Mouse (Mus musculus): ENCODE measurements at regions not wholly inside any gene's neighbourhood (a gene's known extent, or its start where the extent isn't known, plus 50 kb on each side); places are given as distances from the start of the nearest gene placed in this dataset.

DNA sequence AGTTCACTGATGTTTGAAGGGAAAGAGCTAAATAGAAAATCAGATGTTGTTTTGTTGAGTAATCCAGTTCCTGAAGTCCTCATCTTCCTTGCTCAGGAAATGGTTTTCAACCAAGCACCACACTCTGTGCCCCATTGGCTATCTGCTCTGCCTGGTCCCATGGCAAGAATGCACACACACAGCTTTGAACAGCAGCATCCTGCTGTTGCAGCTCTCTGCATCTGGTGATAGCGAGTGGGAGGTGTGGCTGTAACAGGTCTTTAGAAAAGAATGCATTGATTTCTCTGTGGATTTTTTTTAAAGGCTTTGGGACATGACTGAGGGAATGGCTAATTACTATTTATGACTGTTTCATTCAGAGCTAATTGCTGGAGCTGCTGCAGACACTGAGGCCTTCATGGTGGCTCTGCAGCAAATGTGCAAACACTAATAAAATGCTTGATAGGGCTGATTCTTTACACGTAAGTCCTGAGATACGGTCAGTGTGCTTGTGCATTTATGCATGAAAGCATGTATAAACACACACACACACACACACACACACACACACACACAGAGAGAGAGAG lies 459.1 kb upstream of the Nrsn1 start:
- Histone ChIP-seq H3K36me3 (ENCODE audit: control insufficient read depth, insufficient read depth, low read length) (no peaks in the 10 kb centered on the region), H3K4me2 (replicated peaks; ENCODE audit: low read depth, low read length) (no peak overlapping the region), H3K4me3 (ENCODE audit: low read depth, low read length) (no peak overlapping the region), H3K4me1 (ENCODE audit: control insufficient read depth, insufficient read depth, low read length) (0 out of 2 replicates have a peak, but pooled peaks cover 3% of the 10 kb centered on the region), H3K9me3 (ENCODE audit: control insufficient read depth, low read depth, low read length) (no peaks in the 10 kb centered on the region), H3K27ac (ENCODE audit: low read length) (no peak overlapping the region), H3K9ac (replicated peaks; ENCODE audit: low read depth, low read length) (no peak overlapping the region), H3K27me3 (ENCODE audit: control insufficient read depth, insufficient read depth, low read length) (no peaks in the 10 kb centered on the region)
- no peak for ATAC-seq (ENCODE audit: insufficient number of reproducible peaks, insufficient read depth, low FRiP score, low read depth)
- WGBS: 71% methylated on average over 3 of the region's 3 CpGs

DNA sequence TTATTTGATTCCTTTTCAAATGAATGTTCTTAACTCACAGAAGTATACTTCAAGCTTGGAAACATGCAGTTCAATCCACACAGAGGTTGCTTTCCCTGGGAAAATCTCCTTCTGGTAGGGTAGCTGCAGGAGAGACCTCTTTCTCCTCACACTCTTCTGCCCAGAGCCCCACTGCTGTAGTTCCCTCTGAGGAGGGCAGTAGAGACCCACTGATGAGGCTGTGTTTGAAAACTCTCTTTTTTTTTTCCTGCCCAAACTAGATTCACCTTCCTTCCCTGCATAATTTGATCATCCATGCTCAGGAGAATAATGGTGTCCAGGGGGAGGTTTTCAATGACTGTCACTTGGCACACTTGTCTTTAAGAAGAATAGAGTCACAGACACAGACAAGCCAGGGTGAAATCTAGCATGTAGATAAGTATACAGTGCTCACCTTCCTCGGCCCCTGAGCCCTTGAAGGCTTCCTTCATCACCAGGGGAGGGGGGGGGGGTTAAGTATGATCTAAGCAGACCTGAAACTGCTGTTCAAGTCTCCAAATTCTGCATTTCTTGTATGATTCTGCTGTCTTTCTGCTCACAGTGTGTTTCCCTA lies 457.3 kb upstream of the Nrsn1 start:
- no peak overlapping the region for H3K9ac ChIP-seq (replicated peaks; ENCODE audit: low read depth, low read length)
- H3K36me3 ChIP-seq (ENCODE audit: control insufficient read depth, insufficient read depth, low read length): no peaks in the 10 kb centered on the region
- WGBS: 15% methylated on average over 1 of the region's 1 CpGs
- H3K4me3 ChIP-seq (ENCODE audit: low read depth, low read length): no peak overlapping the region
- H3K9me3 ChIP-seq (ENCODE audit: control insufficient read depth, low read depth, low read length): no peaks in the 10 kb centered on the region
- no peaks in the 10 kb centered on the region for H3K27me3 ChIP-seq (ENCODE audit: control insufficient read depth, insufficient read depth, low read length)
- H3K27ac ChIP-seq (ENCODE audit: low read length): no peak overlapping the region
- ATAC-seq (ENCODE audit: insufficient number of reproducible peaks, insufficient read depth, low FRiP score, low read depth): no peak
- H3K4me2 ChIP-seq (replicated peaks; ENCODE audit: low read depth, low read length): no peak overlapping the region
- 0 out of 2 replicates have a peak, but pooled peaks cover 3% of the 10 kb centered on the region for H3K4me1 ChIP-seq (ENCODE audit: control insufficient read depth, insufficient read depth, low read length)

DNA sequence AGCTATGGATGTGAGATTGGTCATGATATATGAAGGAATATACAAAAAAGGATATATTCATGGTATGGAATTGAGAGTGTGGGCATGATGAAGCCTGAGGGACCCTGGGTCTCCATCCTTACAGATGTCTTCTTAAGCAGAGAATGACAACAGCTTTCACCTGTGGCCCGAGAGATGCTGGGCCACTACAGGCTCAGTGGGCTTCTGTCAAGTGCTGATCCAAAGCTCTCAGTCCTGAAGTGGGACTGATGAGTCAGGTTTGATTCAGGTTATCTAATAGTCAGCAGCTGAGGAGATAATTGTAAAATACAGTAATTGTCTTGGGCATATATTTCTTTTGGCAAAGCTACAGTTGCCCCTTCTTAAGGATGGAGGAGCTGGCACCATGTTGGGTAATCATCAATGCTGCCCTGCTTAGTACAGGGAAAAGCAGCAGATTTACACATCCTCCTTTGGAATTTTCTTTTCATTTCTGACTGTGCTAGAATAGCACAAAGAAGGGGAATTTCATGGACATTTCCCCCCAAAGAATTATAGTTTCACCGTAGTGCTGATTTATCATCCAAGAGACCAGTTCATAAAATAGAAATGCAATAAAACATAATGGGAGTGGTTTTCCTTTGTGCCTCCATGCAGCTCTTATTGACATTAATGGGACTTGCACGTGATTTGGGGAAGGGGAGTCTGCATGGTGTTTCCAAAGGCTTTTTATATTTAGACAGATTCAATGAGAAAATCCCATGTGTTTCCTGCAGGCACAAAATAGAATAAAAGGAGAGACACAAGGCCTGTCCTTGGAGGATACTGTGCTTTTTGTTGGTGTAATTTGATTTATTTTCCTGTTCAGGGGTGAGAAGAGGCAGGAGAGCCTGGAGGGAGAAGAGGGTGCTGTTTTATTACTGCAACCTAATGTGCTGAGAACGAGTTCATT lies 452.6 kb upstream of the Nrsn1 start:
- H3K9me3 ChIP-seq (ENCODE audit: control insufficient read depth, low read depth, low read length): no peaks in the 10 kb centered on the region
- 62% methylated on average over 4 of the region's 4 CpGs for WGBS
- no peak for ATAC-seq (ENCODE audit: insufficient number of reproducible peaks, insufficient read depth, low FRiP score, low read depth)
- H3K4me1 ChIP-seq (ENCODE audit: control insufficient read depth, insufficient read depth, low read length): no peaks in the 10 kb centered on the region
- no peak overlapping the region for H3K4me2 ChIP-seq (replicated peaks; ENCODE audit: low read depth, low read length)
- H3K27ac ChIP-seq (ENCODE audit: low read length): no peak overlapping the region
- H3K9ac ChIP-seq (replicated peaks; ENCODE audit: low read depth, low read length): no peak overlapping the region
- H3K27me3 ChIP-seq (ENCODE audit: control insufficient read depth, insufficient read depth, low read length): no peaks in the 10 kb centered on the region
- H3K4me3 ChIP-seq (ENCODE audit: low read depth, low read length): no peak overlapping the region
- no peaks in the 10 kb centered on the region for H3K36me3 ChIP-seq (ENCODE audit: control insufficient read depth, insufficient read depth, low read length)

DNA sequence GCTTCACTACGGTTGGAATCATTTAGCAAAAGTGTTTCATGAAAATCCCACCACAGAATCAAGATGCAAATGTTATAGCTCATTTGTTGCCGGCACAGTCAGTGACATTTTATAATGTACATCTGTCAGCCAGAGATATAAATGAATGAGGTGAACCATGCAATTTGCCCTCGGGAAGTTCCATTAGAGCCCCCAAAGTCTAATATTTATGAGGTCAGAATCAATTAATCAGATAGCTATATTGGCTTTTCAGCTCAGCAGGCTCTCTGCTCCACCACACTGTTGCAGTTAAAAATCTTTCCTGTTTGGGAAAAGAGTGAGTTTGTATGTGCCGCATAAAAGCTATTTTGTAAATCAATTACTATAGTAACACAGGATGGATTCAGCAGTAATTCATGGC lies 430.7 kb upstream of the Nrsn1 start:
- 32% methylated on average over 4 of the region's 4 CpGs for WGBS
- Histone ChIP-seq H3K27ac (ENCODE audit: low read length) (no peak overlapping the region), H3K9me3 (ENCODE audit: control insufficient read depth, low read depth, low read length) (no peaks in the 10 kb centered on the region), H3K4me2 (replicated peaks; ENCODE audit: low read depth, low read length) (no peak overlapping the region), H3K4me3 (ENCODE audit: low read depth, low read length) (no peak overlapping the region), H3K36me3 (ENCODE audit: control insufficient read depth, insufficient read depth, low read length) (no peaks in the 10 kb centered on the region), H3K4me1 (ENCODE audit: control insufficient read depth, insufficient read depth, low read length) (peaks cover 5% of the 10 kb centered on the region; the same call in 1 of the 2 replicates), H3K9ac (replicated peaks; ENCODE audit: low read depth, low read length) (no peak overlapping the region), H3K27me3 (ENCODE audit: control insufficient read depth, insufficient read depth, low read length) (no peaks in the 10 kb centered on the region)
- ATAC-seq (ENCODE audit: insufficient number of reproducible peaks, insufficient read depth, low FRiP score, low read depth): no peak

DNA sequence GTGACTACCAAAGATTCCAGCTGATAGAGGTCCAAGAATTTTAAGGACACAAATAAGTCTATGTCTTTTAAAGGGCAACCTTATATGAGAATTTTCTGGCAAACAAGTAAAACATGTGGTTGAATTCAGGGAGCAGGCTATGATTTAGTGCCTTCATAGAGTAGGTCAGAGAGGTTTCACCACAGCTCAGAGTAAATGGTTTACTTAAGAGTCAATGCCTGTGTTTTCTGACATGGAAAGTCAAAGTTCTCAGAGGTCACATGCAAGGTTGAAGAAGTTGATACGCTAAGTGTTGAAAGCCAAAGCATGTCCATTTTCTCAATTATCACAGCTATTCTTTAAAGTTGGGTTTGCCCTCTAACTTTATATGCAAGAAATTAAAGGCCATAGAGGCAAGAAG lies 425.7 kb upstream of the Nrsn1 start:
- Histone ChIP-seq H3K27me3 (ENCODE audit: control insufficient read depth, insufficient read depth, low read length) (no peaks in the 10 kb centered on the region), H3K4me1 (ENCODE audit: control insufficient read depth, insufficient read depth, low read length) (peaks cover under 1% of the 10 kb centered on the region; the same call in 1 of the 2 replicates), H3K4me3 (ENCODE audit: low read depth, low read length) (no peak overlapping the region), H3K9ac (replicated peaks; ENCODE audit: low read depth, low read length) (no peak overlapping the region), H3K36me3 (ENCODE audit: control insufficient read depth, insufficient read depth, low read length) (no peaks in the 10 kb centered on the region), H3K4me2 (replicated peaks; ENCODE audit: low read depth, low read length) (no peak overlapping the region), H3K9me3 (ENCODE audit: control insufficient read depth, low read depth, low read length) (no peaks in the 10 kb centered on the region), H3K27ac (ENCODE audit: low read length) (no peak overlapping the region)
- no peak for ATAC-seq (ENCODE audit: insufficient number of reproducible peaks, insufficient read depth, low FRiP score, low read depth)
- 75% methylated on average over 1 of the region's 1 CpGs for WGBS

DNA sequence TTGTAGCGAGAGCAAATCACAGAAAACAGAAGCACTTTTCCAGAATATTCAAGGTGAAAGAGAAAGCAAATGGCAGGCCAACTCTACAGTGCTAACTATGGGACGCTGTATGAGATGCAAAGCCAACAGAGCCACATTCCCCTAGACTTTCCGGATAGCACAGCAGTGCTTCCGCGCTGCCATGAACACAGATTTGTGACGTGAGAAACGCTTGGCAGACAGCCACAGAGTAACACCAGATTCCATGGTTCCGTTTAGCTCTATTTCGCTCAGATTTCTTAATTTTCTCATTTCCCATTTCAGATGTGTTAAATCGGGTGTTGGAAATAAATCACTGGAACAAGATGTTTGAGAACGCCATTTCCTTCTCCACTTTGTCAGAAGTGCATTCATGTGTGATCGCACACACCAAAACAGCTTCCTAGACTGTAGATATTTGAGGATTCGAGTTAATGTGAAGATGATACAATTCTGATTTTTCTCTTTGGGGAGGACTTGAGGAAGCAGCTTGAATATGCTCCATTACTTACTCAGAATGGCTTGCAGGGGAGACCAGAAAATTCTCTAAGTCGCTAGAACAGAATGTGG lies 424.8 kb upstream of the Nrsn1 start:
- no peaks in the 10 kb centered on the region for H3K27me3 ChIP-seq (ENCODE audit: control insufficient read depth, insufficient read depth, low read length)
- no peak overlapping the region for H3K4me2 ChIP-seq (replicated peaks; ENCODE audit: low read depth, low read length)
- ATAC-seq (ENCODE audit: insufficient number of reproducible peaks, insufficient read depth, low FRiP score, low read depth): no peak
- no peaks in the 10 kb centered on the region for H3K4me1 ChIP-seq (ENCODE audit: control insufficient read depth, insufficient read depth, low read length)
- no peaks in the 10 kb centered on the region for H3K9me3 ChIP-seq (ENCODE audit: control insufficient read depth, low read depth, low read length)
- H3K27ac ChIP-seq (ENCODE audit: low read length): no peak overlapping the region
- H3K4me3 ChIP-seq (ENCODE audit: low read depth, low read length): no peak overlapping the region
- 84% methylated on average over 14 of the region's 14 CpGs for WGBS
- no peaks in the 10 kb centered on the region for H3K36me3 ChIP-seq (ENCODE audit: control insufficient read depth, insufficient read depth, low read length)
- H3K9ac ChIP-seq (replicated peaks; ENCODE audit: low read depth, low read length): no peak overlapping the region

DNA sequence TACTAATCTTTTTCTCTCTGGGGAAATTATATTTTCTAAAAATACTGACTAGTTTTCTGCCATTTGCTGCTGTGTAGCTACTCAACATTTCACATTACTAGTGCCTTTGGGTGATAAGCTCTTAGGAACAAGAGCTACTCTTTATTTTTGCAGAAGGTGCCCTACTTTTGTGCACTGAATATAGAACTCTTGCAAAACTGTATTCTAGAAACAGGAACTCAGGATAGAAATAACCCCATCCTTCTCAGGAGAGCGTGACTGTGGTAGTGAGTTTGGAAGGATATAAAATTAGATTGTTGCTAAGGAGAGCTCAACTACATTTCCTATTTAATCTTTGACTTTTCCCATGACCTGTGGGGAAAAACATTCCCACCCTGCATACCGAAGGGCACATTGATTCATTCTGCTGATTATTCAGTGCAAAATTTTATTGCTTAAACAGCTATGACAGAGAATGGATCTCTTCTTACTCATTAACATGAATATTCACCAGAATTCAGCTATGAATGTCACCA lies 408.0 kb upstream of the Nrsn1 start:
- Histone ChIP-seq H3K27ac (ENCODE audit: low read length) (no peak overlapping the region), H3K9ac (replicated peaks; ENCODE audit: low read depth, low read length) (no peak overlapping the region), H3K9me3 (ENCODE audit: control insufficient read depth, low read depth, low read length) (no peaks in the 10 kb centered on the region), H3K4me2 (replicated peaks; ENCODE audit: low read depth, low read length) (no peak overlapping the region), H3K4me1 (ENCODE audit: control insufficient read depth, insufficient read depth, low read length) (no peaks in the 10 kb centered on the region), H3K4me3 (ENCODE audit: low read depth, low read length) (no peak overlapping the region), H3K27me3 (ENCODE audit: control insufficient read depth, insufficient read depth, low read length) (no peaks in the 10 kb centered on the region), H3K36me3 (ENCODE audit: control insufficient read depth, insufficient read depth, low read length) (no peaks in the 10 kb centered on the region)
- WGBS: 88% methylated on average over 2 of the region's 2 CpGs
- no peak for ATAC-seq (ENCODE audit: insufficient number of reproducible peaks, insufficient read depth, low FRiP score, low read depth)

DNA sequence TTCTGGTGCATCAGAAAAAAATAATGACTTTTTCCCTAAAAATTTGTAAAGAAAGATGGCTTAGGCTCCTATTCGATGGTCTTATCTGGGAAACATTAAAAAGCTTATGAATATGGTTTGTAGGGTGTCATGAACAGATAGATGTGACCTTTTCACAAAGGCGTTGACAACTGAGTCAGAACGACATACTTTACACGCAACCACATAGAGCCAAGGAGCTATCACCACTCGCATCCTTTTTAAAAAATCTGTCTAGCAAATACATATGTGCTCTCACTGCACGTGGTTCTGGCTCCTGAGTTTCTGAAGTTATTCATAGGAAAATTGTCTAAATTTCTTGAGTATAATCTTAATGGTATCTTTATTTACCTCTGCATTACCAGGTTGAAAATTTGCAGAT lies 404.9 kb upstream of the Nrsn1 start:
- 82% methylated on average over 6 of the region's 6 CpGs for WGBS
- no peaks in the 10 kb centered on the region for H3K4me1 ChIP-seq (ENCODE audit: control insufficient read depth, insufficient read depth, low read length)
- no peak for ATAC-seq (ENCODE audit: insufficient number of reproducible peaks, insufficient read depth, low FRiP score, low read depth)
- H3K4me2 ChIP-seq (replicated peaks; ENCODE audit: low read depth, low read length): no peak overlapping the region
- no peak overlapping the region for H3K4me3 ChIP-seq (ENCODE audit: low read depth, low read length)
- no peak overlapping the region for H3K27ac ChIP-seq (ENCODE audit: low read length)
- H3K9ac ChIP-seq (replicated peaks; ENCODE audit: low read depth, low read length): no peak overlapping the region
- H3K27me3 ChIP-seq (ENCODE audit: control insufficient read depth, insufficient read depth, low read length): no peaks in the 10 kb centered on the region
- H3K36me3 ChIP-seq (ENCODE audit: control insufficient read depth, insufficient read depth, low read length): no peaks in the 10 kb centered on the region
- H3K9me3 ChIP-seq (ENCODE audit: control insufficient read depth, low read depth, low read length): no peaks in the 10 kb centered on the region

All from stomach, embryonic 14.5 days (tissue).